Comparison of ENCODE assay signal across 22 mouse cellular contexts in genomic region chr9:58095977-58096376, GRCm38 (mm10). TPM values are rescaled to one million over a fixed set of nuclear protein-coding genes. Genes with fewer than 3 reads are reported as not detected.
DNase-seq lines count a peak whose midpoint lies in the region; ATAC-seq and TF ChIP-seq lines count a peak whose summit lies in the region.
"Had no signal": no experiment of that assay in that cellular context is flagged by ENCODE, and none has a peak within 500 bp of the region (broad histone marks: within the 10 kb centered on the region; RNA-seq: fewer than 3 reads in every experiment).

No protein-coding gene starts in this region.

- DNase-seq in forebrain, embryonic 10.5 days (ENCODE audit: extremely low spot score, low spot score) = no peak
- DNase-seq in lung, embryonic 14.5 days = peak; percentile 78
- DNase-seq in lung, postnatal 36 days = no peak
- no peak for DNase-seq in forebrain, embryonic 14.5 days (ENCODE audit: low spot score)
- DNase-seq in B cell, adult 2 months = no peak
- DNase-seq in gastrocnemius, adult 18-20 months (ENCODE audit: low spot score) = no peak
- DNase-seq: adrenal gland, postnatal 25 days; gastrocnemius, adult 2 months; heart, postnatal 14 days; kidney, postnatal 4 days; liver, embryonic 13.5 days; lung, postnatal 10 days; spleen, adult 18-20 months had no signal

- 68% methylated on average over 6 of the region's 6 CpGs for WGBS in forebrain, embryonic 13.5 days
- 92% methylated on average over 6 of the region's 6 CpGs for WGBS in forebrain, embryonic 10.5 days
- WGBS in lung, embryonic 14.5 days = 53% methylated on average over 6 of the region's 6 CpGs
- WGBS in forebrain, embryonic 14.5 days = 67% methylated on average over 6 of the region's 6 CpGs
- 51% methylated on average over 6 of the region's 6 CpGs for WGBS in intestine, embryonic 15.5 days

- no peaks in the 10 kb centered on the region for H3K36me3 ChIP-seq in forebrain, embryonic 13.5 days (ENCODE audit: poor library complexity, severe bottlenecking)
- H3K36me3 ChIP-seq in forebrain, embryonic 10.5 days (replicated peaks) = no peaks in the 10 kb centered on the region
- H3K36me3 ChIP-seq in lung, embryonic 14.5 days (ENCODE audit: insufficient read depth) = no peaks in the 10 kb centered on the region
- H3K36me3 ChIP-seq in forebrain, embryonic 14.5 days (ENCODE audit: control insufficient read depth, insufficient read depth, low read length) = no peaks in the 10 kb centered on the region
- H3K36me3 ChIP-seq in intestine, embryonic 15.5 days = no peaks in the 10 kb centered on the region
- H3K36me3 ChIP-seq: heart, embryonic 12.5 days; kidney, embryonic 15.5 days; limb, embryonic 13.5 days; liver, embryonic 13.5 days had no signal

- no peak overlapping the region for H3K4me3 ChIP-seq in forebrain, embryonic 13.5 days
- H3K4me3 ChIP-seq in forebrain, embryonic 10.5 days = no peak overlapping the region
- no peak overlapping the region for H3K4me3 ChIP-seq in lung, embryonic 14.5 days (ENCODE audit: low read depth, low read length)
- no peak overlapping the region for H3K4me3 ChIP-seq in forebrain, embryonic 14.5 days (ENCODE audit: low read depth, low read length)
- H3K4me3 ChIP-seq in intestine, embryonic 15.5 days (replicated peaks) = no peak overlapping the region
- H3K4me3 ChIP-seq: gastrocnemius, adult 2 months; heart, embryonic 12.5 days; kidney, embryonic 15.5 days; limb, embryonic 13.5 days; liver, embryonic 13.5 days; megakaryocyte, embryonic 14.5 days; myocyte had no signal

- peak overlapping the region; percentile 92 for H3K27ac ChIP-seq in forebrain, embryonic 13.5 days
- H3K27ac ChIP-seq in forebrain, embryonic 10.5 days = no peak overlapping the region
- H3K27ac ChIP-seq in lung, embryonic 14.5 days (ENCODE audit: low read depth) = no peak overlapping the region
- peak overlapping the region; percentile 84 for H3K27ac ChIP-seq in forebrain, embryonic 14.5 days (ENCODE audit: low read depth, low read length)
- peak overlapping the region; percentile 24; the same call in 1 of the 2 replicates for H3K27ac ChIP-seq in intestine, embryonic 15.5 days
- H3K27ac ChIP-seq: gastrocnemius, adult 2 months; kidney, embryonic 15.5 days; limb, embryonic 13.5 days; liver, embryonic 13.5 days had no signal

- peaks cover 65% of the 10 kb centered on the region for H3K4me1 ChIP-seq in forebrain, embryonic 13.5 days
- peaks cover 48% of the 10 kb centered on the region for H3K4me1 ChIP-seq in forebrain, embryonic 10.5 days
- H3K4me1 ChIP-seq in lung, embryonic 14.5 days (ENCODE audit: insufficient read depth) = no peaks in the 10 kb centered on the region
- peaks cover 29% of the 10 kb centered on the region for H3K4me1 ChIP-seq in forebrain, embryonic 14.5 days (ENCODE audit: control insufficient read depth, insufficient read depth, low read length)
- peaks cover 6% of the 10 kb centered on the region; the same call in 1 of the 2 replicates for H3K4me1 ChIP-seq in intestine, embryonic 15.5 days (replicated peaks)
- H3K4me1 ChIP-seq: liver, embryonic 13.5 days; megakaryocyte, embryonic 14.5 days had no signal

- H3K4me2 ChIP-seq in forebrain, embryonic 13.5 days = no peak overlapping the region
- H3K4me2 ChIP-seq in lung, embryonic 14.5 days = no peak overlapping the region
- no peak overlapping the region for H3K4me2 ChIP-seq in forebrain, embryonic 14.5 days (ENCODE audit: low read length)
- H3K4me2 ChIP-seq in intestine, embryonic 15.5 days (replicated peaks) = no peak overlapping the region
- H3K4me2 ChIP-seq: heart, embryonic 12.5 days; kidney, embryonic 15.5 days; limb, embryonic 13.5 days; liver, embryonic 13.5 days had no signal

- no peak overlapping the region for H3K9ac ChIP-seq in forebrain, embryonic 13.5 days
- no peak overlapping the region for H3K9ac ChIP-seq in lung, embryonic 14.5 days
- no peak overlapping the region for H3K9ac ChIP-seq in forebrain, embryonic 14.5 days (ENCODE audit: low read length)
- no peak overlapping the region for H3K9ac ChIP-seq in intestine, embryonic 15.5 days
- H3K9ac ChIP-seq: heart, embryonic 12.5 days; kidney, embryonic 15.5 days; limb, embryonic 13.5 days; liver, embryonic 13.5 days had no signal

- H3K27me3 ChIP-seq in forebrain, embryonic 13.5 days = no peaks in the 10 kb centered on the region
- peaks cover 12% of the 10 kb centered on the region; the same call in 1 of the 2 replicates for H3K27me3 ChIP-seq in forebrain, embryonic 10.5 days (ENCODE audit: poor library complexity, severe bottlenecking)
- no peaks in the 10 kb centered on the region for H3K27me3 ChIP-seq in lung, embryonic 14.5 days (ENCODE audit: insufficient read depth, low read length)
- H3K27me3 ChIP-seq in forebrain, embryonic 14.5 days (replicated peaks; ENCODE audit: control insufficient read depth, insufficient read depth, low read length) = no peaks in the 10 kb centered on the region
- no peaks in the 10 kb centered on the region for H3K27me3 ChIP-seq in intestine, embryonic 15.5 days (replicated peaks)
- H3K27me3 ChIP-seq: kidney, embryonic 15.5 days had no signal

- no peaks in the 10 kb centered on the region for H3K9me3 ChIP-seq in forebrain, embryonic 13.5 days (replicated peaks)
- H3K9me3 ChIP-seq in forebrain, embryonic 10.5 days = no peaks in the 10 kb centered on the region
- no peaks in the 10 kb centered on the region for H3K9me3 ChIP-seq in lung, embryonic 14.5 days (ENCODE audit: low read depth, low read length)
- no peaks in the 10 kb centered on the region for H3K9me3 ChIP-seq in forebrain, embryonic 14.5 days (replicated peaks; ENCODE audit: control insufficient read depth, low read length)
- H3K9me3 ChIP-seq in intestine, embryonic 15.5 days = no peaks in the 10 kb centered on the region
- H3K9me3 ChIP-seq: heart, embryonic 12.5 days; kidney, embryonic 15.5 days; limb, embryonic 13.5 days; liver, embryonic 13.5 days; megakaryocyte, embryonic 14.5 days had no signal

- no peak for TF ChIP-seq CTCF in lung, embryonic 14.5 days (IDR thresholded peaks at IDR 0.05; ENCODE audit: low read depth)

- ATAC-seq in forebrain, embryonic 13.5 days = no peak
- peak; percentile 47; the same call in 1 of the 2 replicates for ATAC-seq in lung, embryonic 14.5 days (ENCODE audit: insufficient read depth)
- ATAC-seq in forebrain, embryonic 14.5 days = no peak
- ATAC-seq in intestine, embryonic 15.5 days = no peak
- ATAC-seq: inflammation-experienced regulatory T-cells, adult 6 months had no signal

RNA-seq across cellular contexts. Expression of gene Ccdc33, which starts 22.6 kb away (rescaled TPM):
- polyA plus RNA-seq in forebrain, embryonic 13.5 days (2015; fragmentation: Nextera tagmentation; extraction: Ambion mirVana) = 1.1 and 1.8 TPM in 2 replicates
- polyA plus RNA-seq in forebrain, embryonic 10.5 days (2016; fragmentation: Nextera tagmentation; extraction: Ambion mirVana) = 0.36 and 0.90 TPM in 2 replicates
- not detected in 2 replicates for polyA plus RNA-seq in lung, embryonic 14.5 days (2014; fragmentation: Nextera tagmentation; extraction: Ambion mirVana)
- 0.48 and 1.1 TPM in 2 replicates for polyA plus RNA-seq in forebrain, embryonic 14.5 days (2014; fragmentation: Nextera tagmentation; extraction: Ambion mirVana)
- polyA plus RNA-seq in intestine, embryonic 15.5 days (2015; fragmentation: Nextera tagmentation; extraction: Ambion mirVana) = 0.09 TPM in 1 of 2 replicates, not detected in the other
- not detected for total RNA-seq in gastrocnemius, adult 18-20 months (2021)
- total RNA-seq: gastrocnemius, adult 2 months had no signal
- polyA plus RNA-seq: heart, embryonic 12.5 days; inflammation-experienced regulatory T-cells, adult 6 months; liver, embryonic 13.5 days; myocyte; neural tube, embryonic 14.5 days had no signal

RNA-seq across cellular contexts. Expression of gene Stra6, which starts 32.4 kb away (rescaled TPM):
- 7.1 and 7.7 TPM in 2 replicates for polyA plus RNA-seq in forebrain, embryonic 13.5 days (2015; fragmentation: Nextera tagmentation; extraction: Ambion mirVana)
- 33.0 and 37.1 TPM in 2 replicates for polyA plus RNA-seq in forebrain, embryonic 10.5 days (2016; fragmentation: Nextera tagmentation; extraction: Ambion mirVana)
- polyA plus RNA-seq in lung, embryonic 14.5 days (2014; fragmentation: Nextera tagmentation; extraction: Ambion mirVana) = 3.4 and 4.0 TPM in 2 replicates
- polyA plus RNA-seq in forebrain, embryonic 14.5 days (2014; fragmentation: Nextera tagmentation; extraction: Ambion mirVana) = 9.9 and 11.1 TPM in 2 replicates
- polyA plus RNA-seq in intestine, embryonic 15.5 days (2015; fragmentation: Nextera tagmentation; extraction: Ambion mirVana) = 4.5 and 4.6 TPM in 2 replicates
- total RNA-seq in gastrocnemius, adult 18-20 months (2021) = under 1 TPM; 0.16 to 0.90 TPM

Comparison
In these comparisons a context has a peak if more than half of its experiments do, and no peak if none do; other contexts are left out.
1. H3K27ac ChIP-seq: peak in forebrain, embryonic 13.5 days (single experiment), forebrain, embryonic 14.5 days (single experiment) and intestine, embryonic 15.5 days (single experiment); none in forebrain, embryonic 10.5 days (single experiment) and lung, embryonic 14.5 days (single experiment).